Mouse (Mus musculus) CD4-positive, CD25-positive, alpha-beta regulatory T cell, adult 2 months (primary cell): ENCODE data around the gene Mmgt2.

ENCODE experiments used
- DNase-seq: peaks from one replicate; pipeline ENCODE4 v3.0.0-alpha.2; 2012; ENCODE audit warnings: low read depth, low spot score

Gene Mmgt2

DNA sequence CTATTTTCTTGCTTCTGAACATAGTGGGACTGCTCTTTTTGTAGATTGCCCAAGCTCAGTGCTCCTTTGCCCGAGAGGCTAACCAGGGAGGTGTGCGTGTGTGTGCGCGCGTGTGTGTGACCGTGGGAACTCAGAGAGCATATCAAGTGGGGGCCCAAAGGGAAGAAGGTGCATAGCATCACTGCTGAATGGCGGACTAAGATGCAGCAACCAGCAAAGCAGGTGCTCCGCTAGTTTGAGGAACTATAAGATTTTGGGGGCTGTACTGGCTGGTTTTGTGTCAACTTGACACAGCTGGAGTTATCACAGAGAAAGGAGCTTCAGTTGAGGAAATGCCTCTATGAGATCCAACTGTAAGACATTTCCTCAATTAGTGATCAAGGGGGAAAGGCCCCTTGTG, 27.4 kb upstream of the Mmgt2 start:
- no peak for DNase-seq

DNA sequence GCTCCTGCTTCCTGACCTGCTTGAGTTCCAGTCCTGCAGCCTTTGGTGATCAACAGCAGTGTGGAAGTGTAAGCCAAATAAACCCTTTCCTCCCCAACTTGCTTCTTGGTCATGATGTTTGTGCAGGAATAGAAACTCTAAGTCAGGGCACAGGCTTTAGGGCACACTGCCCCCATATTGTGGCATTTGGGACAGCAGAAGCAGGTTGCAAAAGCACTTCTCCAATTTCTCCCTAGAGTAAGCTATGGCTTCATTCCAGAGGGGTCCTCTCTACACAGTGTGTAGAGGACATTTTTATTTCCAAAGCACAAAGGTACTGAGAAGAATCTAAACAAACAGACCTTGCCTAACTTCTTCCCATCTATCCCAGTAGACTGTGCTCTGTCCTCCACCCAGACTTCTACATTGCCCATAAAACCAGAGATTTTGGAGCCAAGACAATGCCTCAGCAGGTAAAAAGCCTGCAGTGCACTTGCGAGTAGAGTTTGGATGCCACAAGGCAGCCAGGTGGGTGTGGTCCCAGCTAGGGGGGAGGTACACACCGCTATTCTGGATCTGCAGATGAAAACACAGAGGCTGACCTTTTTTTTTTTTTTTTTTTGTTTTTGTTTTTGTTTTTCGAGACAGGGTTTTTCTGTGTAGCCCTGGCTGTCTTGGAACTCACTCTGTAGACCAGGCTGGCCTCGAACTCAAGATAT, 26.7 kb upstream of the Mmgt2 start:
- DNase-seq = no peak

DNA sequence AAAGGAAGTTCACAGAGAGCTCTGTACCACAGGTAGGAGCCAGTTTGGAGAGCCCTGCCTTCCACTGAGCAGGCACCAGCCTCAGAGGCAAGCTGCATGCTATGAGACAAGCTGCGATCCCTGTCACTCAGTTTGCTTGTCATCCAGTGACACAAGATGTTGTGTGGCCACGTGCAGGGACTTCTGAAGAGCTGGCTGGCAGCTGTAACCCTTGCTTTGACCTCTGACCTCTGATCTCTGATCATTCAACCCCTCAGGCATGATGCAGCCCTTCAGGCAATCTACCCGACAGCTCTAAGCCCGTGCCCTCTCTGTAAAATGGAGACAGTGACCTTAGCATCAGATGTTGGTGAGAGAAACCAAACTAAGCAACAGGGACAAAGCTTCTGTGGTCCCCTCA, 25.6 kb upstream of the Mmgt2 start:
- no peak for DNase-seq

DNA sequence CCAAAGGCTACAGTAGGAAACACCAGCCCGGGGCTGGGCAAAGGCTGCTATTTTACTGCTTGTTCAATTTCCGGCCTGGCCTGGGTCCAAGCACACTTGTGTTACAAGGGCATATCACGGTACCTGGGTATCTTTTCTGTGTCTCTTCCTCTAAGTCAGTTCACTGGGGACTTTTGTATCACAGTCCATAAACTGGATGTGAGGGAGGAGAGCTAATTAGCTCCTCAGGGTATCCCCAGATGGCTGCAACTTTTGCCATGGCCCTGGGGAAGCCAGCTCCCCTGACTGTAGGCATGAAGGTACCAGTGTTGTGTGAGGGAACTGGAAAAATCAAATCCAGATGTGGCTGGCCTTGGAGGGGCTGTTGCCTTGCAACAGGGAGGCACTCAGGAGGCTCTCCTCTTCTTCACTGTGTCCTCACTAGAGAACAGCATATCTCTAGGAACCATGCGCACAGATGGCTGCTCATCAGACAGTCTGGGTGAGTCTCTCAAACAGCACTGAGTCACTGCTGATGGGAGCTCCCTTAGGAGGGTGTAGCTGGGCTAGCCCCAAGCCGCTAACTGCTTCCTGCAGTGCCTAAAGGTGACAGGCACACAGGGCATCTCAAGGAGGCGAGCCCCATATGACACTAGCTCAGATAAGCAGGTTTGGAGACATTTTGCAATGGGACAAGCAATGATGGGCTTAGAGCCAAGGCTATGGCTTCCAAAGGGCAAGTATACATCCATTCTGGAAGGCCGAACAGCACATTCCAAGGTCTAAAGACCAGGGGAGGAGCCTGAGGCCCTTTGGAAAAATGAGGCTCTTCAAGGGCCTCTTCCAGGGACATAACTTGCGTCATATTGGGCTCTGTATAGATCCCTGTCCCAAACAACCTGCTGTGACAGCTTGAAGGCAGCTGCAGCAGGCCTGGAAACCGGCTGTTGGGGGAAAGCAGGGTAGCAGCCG, 23.8 kb upstream of the Mmgt2 start:
- DNase-seq = no peak

DNA sequence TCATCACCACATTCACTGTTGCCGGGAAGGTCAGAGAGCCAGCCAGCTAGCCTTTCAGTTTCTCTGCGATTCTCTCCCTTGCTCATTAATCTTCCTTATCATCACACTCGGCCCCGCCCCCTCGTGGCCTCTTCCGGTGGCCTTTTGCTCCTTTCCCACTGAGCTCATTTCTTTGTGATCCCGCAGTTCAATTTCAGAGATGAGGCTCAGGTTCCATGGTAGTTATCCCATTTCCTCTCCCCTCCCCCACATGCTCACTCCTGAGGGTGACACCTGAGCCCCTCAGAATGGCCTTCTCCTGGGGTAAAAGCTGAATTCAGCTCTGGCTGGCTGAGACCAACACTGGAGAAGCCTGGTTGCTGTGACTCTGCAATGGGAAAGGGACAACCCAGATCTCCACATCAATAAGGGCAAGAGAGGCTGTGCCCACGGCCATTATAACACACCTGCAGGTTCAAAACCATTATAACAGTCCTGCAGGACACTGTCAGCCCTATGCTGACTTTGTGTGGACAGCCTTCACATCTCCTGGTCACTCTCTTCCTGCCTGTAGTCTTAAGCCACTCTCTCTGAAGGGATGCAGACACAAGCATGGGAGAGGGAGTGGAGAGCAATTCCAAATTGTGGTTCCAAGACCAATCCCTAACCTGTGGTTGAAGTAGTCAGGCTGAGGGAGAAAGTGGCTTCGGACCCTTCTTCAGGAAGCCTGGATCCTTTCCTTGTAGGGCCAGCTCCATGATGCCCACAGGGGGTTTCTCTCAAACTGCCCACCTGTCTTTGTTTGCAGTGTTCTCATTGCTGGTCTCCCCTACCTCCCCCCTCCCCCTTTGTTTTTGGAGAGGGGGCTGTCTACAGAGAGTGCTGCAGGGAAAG, 18.9 kb upstream of the Mmgt2 start:
- peak; percentile 60 for DNase-seq

DNA sequence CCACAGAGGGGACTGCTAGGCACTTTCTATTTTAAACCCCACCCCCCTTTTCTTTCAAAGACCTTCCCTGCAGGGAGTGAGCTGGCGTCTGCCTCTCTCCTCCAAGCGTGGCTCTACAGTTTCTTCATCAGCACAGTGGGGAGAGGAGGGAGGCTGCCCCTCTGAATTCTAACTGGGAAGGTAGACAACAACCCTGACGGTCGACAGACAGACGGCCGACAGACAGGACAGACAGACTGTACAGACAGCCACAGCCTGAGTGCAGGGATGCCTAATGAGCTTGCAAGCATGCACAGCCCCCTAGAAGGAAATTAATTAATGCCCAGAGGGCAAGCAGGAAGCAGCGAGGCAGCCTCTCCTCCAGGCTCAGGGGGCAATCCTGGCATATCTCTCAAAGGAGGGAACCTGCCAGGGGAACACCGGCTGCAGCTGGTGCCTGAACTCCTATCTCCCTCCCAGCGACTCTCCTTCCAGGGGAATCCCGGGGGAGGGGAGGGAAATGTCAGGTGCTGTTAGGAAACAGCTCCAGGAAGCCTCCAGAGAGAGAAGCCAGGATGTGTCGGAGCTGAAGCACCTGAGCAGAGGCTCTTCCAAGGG, 18.1 kb upstream of the Mmgt2 start:
- no peak for DNase-seq

DNA sequence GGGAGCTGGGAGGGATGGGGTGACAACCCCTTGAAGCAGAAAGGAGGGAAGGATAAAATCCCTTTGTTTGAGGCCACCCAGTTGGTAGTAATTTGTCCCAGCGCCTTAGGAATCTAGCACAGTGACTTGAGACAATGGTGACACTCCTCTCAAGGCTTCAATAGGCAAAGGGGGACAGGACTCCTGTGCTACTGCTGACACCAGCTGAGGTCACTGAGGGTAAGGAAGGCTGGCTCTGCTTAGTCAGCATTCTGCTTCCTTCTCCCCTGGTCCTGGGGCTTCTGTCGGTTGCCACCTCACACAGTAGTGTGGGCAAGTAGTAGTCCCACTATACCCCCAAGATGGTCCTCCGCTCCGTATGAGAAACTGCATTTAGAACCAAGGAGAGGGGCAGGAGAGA, 17.3 kb upstream of the Mmgt2 start:
- DNase-seq = no peak

DNA sequence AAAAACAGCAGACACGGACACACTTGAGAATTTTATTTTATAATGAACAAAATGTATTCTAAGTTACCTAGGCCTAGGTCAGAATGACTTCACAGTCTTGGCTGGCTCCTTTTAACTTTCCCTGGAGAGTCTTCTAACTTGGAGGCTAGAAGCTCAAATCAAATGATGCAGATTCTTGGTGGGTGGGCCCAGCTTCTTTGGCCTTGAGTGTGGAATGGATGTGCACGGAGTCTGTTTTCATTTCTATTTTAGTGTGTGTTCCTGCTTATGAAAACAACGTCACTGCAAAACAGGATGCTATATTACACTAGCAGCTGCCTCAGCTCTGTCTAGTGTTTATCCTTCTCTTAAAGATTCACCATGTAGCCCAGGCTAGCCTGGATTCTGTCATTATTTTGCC, 13.1 kb upstream of the Mmgt2 start:
- no peak for DNase-seq

DNA sequence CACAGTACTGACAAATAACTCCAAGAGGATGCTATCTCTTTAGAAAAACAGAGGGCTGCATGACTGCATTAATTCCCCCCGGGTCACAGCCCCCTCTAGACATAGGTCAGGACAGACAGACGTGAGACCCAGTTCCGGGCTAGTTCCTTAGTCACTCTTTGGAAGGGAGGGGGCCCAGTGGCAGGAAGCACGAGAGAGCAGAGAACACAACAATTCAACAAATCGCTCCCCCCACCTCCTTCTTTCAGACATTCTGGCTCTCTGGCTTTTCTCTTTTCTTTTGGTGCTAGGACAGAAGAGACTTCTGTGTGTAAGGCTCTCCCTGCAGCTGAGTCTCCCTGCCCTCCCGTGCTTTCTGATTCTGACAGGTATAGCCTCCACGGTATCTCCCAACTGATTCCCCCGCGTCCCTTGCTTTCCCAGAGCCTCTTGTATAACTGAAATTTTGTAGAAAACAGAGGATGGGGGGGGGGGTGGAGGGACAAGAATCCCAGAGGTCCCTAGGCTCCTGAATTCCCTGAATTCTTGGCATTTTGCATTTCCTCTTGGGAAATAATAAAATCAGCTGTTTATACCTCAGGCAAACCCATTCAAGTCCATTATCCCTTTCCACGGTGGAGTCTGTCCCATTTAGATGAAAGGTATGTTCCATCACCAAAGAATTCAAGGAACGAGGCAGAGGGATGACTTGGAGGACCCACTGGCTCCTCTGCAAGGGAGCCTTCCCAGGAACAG, 12.2 kb upstream of the Mmgt2 start:
- DNase-seq = no peak

DNA sequence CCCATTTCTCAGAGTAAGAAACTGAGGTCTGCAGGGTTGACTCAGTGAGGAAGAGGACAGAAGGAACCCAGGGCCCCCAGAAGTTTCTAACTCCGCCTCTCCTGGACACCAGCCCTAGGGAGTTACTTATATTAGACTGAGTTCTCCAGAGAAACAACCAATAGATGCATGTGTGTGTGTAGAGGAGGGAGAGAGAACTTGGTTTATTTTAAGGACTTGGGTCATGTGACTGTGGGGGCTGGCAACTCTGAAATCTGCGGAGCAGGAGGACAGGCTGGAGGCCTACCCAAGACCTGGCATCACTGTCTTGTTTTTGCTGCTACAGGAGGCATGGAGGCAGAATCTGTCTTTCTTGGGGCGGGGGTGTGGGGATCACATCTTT, 11.6 kb upstream of the Mmgt2 start:
- no peak for DNase-seq

DNA sequence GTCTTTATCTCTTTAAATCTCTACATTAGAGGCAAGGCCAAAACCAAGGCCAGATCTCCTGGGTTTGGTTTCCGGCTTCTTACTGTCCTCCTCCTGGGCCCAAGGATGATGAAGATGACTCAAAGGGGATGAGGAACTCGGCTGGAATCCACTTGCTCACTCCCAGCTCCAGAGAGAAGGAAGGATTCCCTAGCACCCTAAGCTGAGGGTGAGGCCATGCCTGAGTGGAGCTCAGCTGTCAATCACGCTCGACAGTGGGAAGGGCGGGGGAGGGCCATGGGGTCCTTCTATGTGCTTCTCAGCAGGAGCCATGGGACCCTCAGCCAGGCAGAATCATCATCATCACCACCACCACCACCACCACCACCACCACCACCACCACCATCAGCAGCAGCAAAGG, 11.1 kb upstream of the Mmgt2 start:
- DNase-seq = no peak

DNA sequence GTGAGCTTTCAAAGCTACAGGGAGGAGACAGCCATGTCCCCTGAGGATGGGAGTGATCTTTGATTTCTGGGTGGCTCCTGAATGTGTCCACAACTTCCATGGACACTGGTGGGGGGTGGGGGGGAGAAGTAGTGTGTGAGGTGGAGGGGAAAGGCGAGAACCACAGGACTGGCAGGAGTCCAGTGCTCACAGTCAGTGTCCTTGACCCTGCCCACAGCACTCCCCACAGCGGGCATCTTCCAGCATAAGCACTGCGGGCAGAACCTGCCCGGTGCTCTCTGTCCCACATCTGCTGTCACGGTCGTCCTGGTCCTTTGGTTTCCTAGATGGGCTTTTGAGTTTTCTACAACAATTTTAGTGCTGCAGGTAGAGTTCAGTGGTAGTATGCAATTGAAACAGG, 10.7 kb upstream of the Mmgt2 start:
- DNase-seq = no peak

DNA sequence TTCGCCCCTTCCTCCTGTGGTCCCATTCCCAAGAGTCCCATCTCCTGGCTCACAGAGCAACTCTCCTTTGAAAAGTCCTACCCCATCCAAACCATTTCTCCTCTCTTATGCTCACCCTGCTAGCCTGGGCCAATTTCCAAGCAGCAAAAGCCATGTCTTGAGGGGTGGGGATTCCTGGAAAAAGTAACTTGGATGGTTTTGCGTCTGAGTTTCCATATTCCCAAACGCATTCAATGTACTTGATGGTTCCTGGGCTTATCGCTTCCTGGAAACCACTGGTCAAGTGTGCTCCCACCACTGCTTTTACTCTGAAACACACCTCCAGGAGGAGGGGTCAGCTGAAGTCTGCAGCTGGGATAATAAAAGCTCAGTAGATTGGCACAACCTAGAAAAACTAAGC, 10.1 kb upstream of the Mmgt2 start:
- no peak for DNase-seq

DNA sequence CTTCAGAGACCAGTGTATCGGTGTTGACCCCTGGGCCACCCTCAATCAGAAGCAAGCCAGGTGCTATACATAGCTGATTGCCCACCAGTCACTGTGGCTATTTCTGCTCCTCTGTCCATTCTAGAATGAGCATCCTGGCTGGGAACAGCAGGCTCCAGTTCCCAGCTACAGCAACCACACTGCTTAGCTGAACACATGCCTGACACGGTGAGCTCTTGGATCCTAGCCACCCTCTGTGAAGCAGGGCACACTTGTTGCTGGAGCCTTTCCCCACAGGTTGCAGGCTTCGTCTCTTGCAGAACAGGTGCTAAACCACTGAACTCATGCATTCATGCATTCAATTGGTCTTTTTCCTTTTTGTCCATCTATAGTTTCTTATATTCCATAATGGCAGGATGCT, 8.1 kb upstream of the Mmgt2 start:
- DNase-seq = no peak

DNA sequence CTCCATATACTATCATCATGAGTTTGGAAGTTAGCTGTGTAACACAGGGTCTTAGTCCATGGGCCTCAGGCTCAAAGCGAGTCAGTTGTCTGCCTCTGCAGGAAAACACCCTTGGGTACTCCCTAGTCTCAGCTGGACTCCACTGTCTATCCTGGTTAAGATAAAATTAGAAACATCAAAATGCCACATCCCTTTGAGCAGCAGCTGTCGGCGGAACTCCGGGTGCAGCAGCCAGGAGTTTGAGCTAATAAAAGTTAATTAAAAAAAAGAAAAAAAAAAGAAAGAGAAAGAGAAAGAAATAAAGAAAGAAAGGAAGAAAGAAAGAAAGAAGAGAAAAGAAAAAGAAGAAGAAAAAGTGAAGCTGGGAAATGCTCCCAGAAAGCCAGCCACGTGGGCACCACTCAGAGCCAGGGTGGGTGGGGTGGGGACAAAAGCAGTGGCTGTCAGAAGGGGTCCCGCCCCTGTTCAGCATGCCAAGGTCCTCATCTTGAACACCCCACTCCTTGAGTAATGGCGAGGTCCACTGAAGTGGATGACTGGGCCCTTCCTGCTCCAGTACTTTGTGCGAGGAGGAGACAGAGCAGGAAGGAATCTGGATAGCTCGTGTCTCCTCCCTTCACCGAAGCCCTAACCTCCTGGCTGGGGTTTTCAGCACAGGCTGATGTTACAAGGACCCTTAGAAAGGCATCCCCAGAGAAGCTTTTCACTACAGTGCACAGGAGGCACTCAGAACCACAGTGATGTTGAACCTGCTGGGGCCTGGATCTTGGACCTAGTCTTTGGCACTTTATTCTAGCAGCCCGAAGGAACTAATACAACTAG, 6.2 kb upstream of the Mmgt2 start:
- DNase-seq = no peak

DNA sequence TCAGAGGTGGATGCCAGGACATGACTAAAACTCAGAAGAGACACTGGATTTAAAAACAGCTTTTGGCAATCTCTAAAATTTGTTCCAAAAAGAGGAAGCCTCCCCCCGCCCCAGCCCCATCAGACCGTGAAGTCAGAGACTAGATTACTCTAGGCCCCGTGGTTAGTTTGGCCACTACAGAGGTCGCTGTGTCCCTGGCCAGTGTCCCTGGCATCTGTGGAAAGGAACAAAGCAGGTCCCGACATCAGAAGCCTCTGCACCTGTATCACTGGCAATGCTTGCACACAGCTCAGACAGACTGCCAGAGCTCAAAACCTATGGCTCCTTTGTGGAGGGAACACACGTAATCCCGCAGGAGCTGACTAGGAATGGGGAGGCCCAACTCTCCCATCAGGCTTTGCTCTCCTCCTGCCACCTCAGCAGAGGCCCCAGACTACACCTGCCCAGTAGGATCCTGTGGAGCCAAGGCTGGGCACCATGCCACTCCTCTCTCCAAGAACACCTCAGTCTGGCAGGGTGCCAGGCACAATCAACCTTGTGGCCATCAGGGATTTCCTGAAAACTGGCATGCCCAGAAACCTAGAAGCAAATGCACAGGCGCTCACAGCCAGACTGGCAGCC, 5.3 kb upstream of the Mmgt2 start:
- no peak for DNase-seq

DNA sequence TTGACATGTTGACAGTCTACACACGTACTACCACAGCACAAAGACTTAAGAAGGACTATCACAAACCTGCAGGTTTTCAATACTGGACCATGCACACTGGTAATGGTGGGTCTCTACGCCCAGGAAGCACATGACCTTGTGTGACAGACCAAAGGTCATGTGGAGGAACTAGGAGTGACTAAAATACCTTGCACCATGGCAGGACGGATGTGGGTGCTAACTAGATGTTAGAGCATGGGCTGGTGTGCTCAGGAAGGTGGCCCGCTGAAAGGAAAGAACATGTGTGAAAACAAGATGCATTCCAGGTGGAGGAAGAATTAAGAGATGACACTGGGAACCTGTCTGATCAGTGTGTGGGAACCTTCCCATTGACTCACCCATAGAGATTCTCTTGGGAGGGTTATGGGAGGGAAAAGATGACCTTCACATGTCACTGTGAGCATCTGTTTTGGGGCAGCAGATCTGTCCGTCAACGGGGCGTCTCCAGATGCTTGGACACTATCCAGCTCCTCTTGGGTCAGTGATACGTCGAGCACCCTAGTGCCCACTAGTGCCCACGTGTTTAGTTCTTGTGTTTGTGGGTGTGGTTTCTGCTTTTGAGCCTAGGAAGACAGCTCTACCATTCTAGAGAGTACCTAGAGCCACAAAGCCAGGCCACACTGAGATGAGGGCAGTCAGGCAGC, 4.6 kb upstream of the Mmgt2 start:
- DNase-seq = no peak

DNA sequence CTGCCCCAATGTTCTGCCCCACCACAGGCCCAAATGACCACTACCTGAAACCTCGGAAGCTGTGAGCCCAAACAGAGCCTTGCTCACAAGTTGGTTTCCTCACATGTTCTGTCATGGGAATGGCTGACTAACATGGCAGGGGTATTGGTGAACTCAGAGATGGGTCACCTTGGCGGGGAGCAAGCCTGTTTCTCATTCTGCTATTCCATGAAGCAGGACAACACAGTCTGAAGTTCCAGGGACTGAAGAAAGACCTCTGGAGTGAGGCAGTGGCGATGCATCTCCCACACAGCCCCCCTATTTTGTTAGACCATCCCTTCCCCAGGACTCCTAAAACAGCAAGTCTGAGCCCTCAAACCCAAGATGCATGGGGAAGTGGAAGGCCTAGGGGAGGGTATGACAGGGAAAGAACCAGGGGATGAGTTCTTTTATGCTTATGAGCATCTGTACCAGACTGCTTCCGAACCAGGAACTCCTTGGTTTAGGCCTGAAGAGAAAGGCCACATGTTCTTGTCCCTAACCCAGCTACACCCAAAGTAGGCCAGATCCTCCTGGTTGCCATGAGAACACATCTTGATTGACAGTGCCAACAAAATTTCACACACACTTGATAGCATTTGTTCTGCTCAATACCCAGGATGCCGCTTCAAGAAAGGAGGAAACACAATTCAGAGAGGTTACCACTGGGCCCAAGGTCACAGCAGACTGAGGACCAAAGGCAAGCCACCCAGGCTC, 3.7 kb upstream of the Mmgt2 start:
- DNase-seq = no peak

DNA sequence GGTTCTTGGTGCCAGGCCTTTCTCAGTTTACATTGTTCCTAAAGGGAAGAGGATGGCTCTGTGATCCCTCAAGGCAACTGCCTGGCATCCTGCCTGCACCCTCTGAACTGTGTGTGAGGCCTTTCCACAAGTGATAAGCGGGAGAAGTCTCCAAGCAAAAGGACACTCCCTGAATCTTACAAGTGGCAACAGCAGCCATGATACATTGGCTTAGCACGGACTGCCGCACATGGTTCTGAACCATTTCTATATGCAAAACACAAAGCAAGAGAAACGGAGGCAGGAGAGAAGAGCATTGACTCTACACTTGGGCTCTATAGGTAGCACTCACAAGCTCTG, 3.2 kb upstream of the Mmgt2 start:
- DNase-seq = no peak
